Mouse (Mus musculus) frontal cortex, postnatal 36 days (tissue): ENCODE measurements around the gene Tpst2.

Experiments
- DNase-seq, 2 experiments: peaks; one replicate each; pipeline ENCODE4 v3.0.0; 2022; ENCODE audit warnings: low spot score in 2 of 2

Tpst2 gene

GRCm38 (mm10) chr5:112255426-112255825 is 21.1 kb upstream of the Tpst2 start, which contains the start of gene Crybb1:
Gene Crybb1, plus strand, starts transcription at chr5:112255815.
- peak; percentile 62 to 66 for DNase-seq

GRCm38 (mm10) chr5:112256457-112256856 is 20.0 kb upstream of the Tpst2 start:
- DNase-seq: no peak

GRCm38 (mm10) chr5:112257896-112258295 is 18.6 kb upstream of the Tpst2 start:
- DNase-seq: no peak

GRCm38 (mm10) chr5:112259862-112260650 is 16.4 kb upstream of the Tpst2 start:
- DNase-seq: no peak

- no peak for DNase-seq
These were observed 15.7 kb upstream of the Tpst2 start for GRCm38 (mm10) chr5:112260818-112261217.

- DNase-seq: no peak
These were observed 12.4 kb upstream of the Tpst2 start for GRCm38 (mm10) chr5:112264099-112264498.

- DNase-seq: no peak
These were observed 11.4 kb upstream of the Tpst2 start for GRCm38 (mm10) chr5:112265110-112265509.

GRCm38 (mm10) chr5:112265515-112265914 is 11.0 kb upstream of the Tpst2 start:
- DNase-seq: no peak

- DNase-seq: no peak
These were observed 10.3 kb upstream of the Tpst2 start for GRCm38 (mm10) chr5:112266011-112266777.

GRCm38 (mm10) chr5:112270764-112271541 is 5.5 kb upstream of the Tpst2 start:
- DNase-seq: peak; percentile 52 to 62

- no peak for DNase-seq
These were observed 3.6 kb upstream of the Tpst2 start for GRCm38 (mm10) chr5:112272934-112273333.

GRCm38 (mm10) chr5:112273746-112274463 is 2.6 kb upstream of the Tpst2 start:
- no peak for DNase-seq

- no peak for DNase-seq
These were observed 1.3 kb upstream of the Tpst2 start for GRCm38 (mm10) chr5:112275021-112275804.

- DNase-seq: no peak
These were observed 437 bp downstream of the Tpst2 start for GRCm38 (mm10) chr5:112276907-112277348.

GRCm38 (mm10) chr5:112277906-112278470 is 1.5 kb downstream of the Tpst2 start:
- no peak for DNase-seq

GRCm38 (mm10) chr5:112279181-112280021 is 2.9 kb downstream of the Tpst2 start:
- no peak for DNase-seq

- no peak for DNase-seq
These were observed 3.7 kb downstream of the Tpst2 start for GRCm38 (mm10) chr5:112280151-112280550.

GRCm38 (mm10) chr5:112280863-112281660 is 4.6 kb downstream of the Tpst2 start:
- DNase-seq: no peak
